Mouse (Mus musculus): ENCODE measurements around the gene Il5. TPM values are rescaled to one million over a fixed set of nuclear protein-coding genes. Genes with fewer than 3 reads are reported as not detected.
"Not testable (repeated sequence)": the region's sequence is repeated elsewhere in the genome, so short reads cannot be mapped to it uniquely, and the experiment has no call there.

Il5 gene
- polyA plus RNA-seq, 1 experiment from 2014 or later: not detected

GRCm38 (mm10) chr11:53757612-53758011, 37.0 kb downstream of the Il5 start:
- Histone ChIP-seq H3K27me3 (ENCODE audit: insufficient read depth, low read length) (no peaks in the 10 kb centered on the region), H3K9ac (replicated peaks; ENCODE audit: low read length) (no peak overlapping the region), H3K36me3 (ENCODE audit: insufficient read depth, low read length) (no peaks in the 10 kb centered on the region), H3K4me1 (ENCODE audit: insufficient read depth, low read length) (peaks cover 38% of the 10 kb centered on the region), H3K9me3 (ENCODE audit: low read length) (no peaks in the 10 kb centered on the region; the same call in 1 of the 2 replicates), H3K4me3 (ENCODE audit: low read length) (no peak overlapping the region), H3K27ac (ENCODE audit: low read length) (no peak overlapping the region), H3K4me2 (replicated peaks; ENCODE audit: low read depth, low read length) (no peak overlapping the region)
- WGBS: 89% methylated on average over 4 of the region's 4 CpGs
- no peak for ATAC-seq (ENCODE audit: low FRiP score, low TSS enrichment)

GRCm38 (mm10) chr11:53758033-53758432, 37.4 kb downstream of the Il5 start:
- not testable (repeated sequence) for H3K9me3 ChIP-seq (ENCODE audit: low read length); ATAC-seq (ENCODE audit: low FRiP score, low TSS enrichment); H3K36me3 ChIP-seq (ENCODE audit: insufficient read depth, low read length); H3K27me3 ChIP-seq (ENCODE audit: insufficient read depth, low read length); H3K9ac ChIP-seq (replicated peaks; ENCODE audit: low read length); H3K4me3 ChIP-seq (ENCODE audit: low read length); H3K27ac ChIP-seq (ENCODE audit: low read length); H3K4me2 ChIP-seq (replicated peaks; ENCODE audit: low read depth, low read length)
- WGBS: 70% methylated on average over 8 of the region's 9 CpGs
- peaks cover 43% of the 10 kb centered on the region for H3K4me1 ChIP-seq (ENCODE audit: insufficient read depth, low read length)

- Histone ChIP-seq H3K4me1 (ENCODE audit: insufficient read depth, low read length) (peaks cover 51% of the 10 kb centered on the region), H3K9ac (replicated peaks; ENCODE audit: low read length) (no peak overlapping the region; the same call in 1 of the 2 replicates), H3K4me3 (ENCODE audit: low read length) (no peak overlapping the region), H3K27ac (ENCODE audit: low read length) (peak overlapping the region; percentile 52), H3K27me3 (ENCODE audit: insufficient read depth, low read length) (no peaks in the 10 kb centered on the region), H3K4me2 (replicated peaks; ENCODE audit: low read depth, low read length) (no peak overlapping the region), H3K9me3 (ENCODE audit: low read length) (no peaks in the 10 kb centered on the region), H3K36me3 (ENCODE audit: insufficient read depth, low read length) (no peaks in the 10 kb centered on the region)
- ATAC-seq (ENCODE audit: low FRiP score, low TSS enrichment): 0 out of 2 replicates have a peak, but pooled peaks have one; percentile 14
- 37% methylated on average over 6 of the region's 6 CpGs for WGBS
Measured at GRCm38 (mm10) chr11:53758791-53759351, 38.3 kb downstream of the Il5 start.

DNA sequence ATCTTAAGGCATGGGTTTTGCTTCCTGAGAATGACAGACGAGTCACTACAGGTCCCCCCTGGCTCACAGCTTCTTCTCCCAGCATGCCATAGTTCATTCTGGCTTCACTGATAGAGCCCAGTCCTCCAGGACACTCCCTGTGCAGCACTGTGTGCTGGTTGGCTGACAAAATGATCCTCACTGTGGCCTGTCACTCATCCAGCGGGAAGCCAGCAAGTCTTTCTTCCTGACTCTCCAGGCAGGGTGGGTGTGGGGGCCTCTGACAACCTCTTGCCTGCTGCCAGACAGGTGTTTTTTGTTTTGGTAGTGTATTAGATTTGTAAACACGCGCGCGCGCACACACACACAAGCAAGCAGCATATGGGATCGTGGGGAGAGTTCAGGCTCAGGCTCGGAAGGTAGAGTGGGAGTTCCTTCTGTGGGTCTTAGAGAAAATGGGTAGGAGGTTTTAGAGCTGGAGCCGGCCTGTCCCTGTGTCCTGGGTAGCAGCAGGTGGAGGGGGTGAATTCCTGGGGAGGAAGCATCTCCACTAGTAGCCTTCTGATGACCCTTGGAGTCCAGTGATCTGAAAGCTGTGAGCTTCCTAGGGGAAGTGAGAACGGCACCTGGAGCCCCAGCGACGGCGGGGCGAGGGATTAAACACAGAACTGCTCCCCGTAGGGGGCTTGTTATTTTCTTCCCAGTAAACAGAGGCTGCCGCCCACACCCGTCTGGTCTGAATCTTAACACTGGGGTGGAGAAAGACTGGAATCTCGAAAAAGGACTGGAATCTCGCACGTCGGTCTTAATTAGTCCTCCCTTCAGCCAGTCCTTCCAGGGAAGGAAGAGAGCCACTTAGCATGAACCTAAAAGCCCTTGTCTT, 39.2 kb downstream of the Il5 start:
- H3K4me1 ChIP-seq (ENCODE audit: insufficient read depth, low read length): peaks cover 56% of the 10 kb centered on the region
- no peaks in the 10 kb centered on the region for H3K36me3 ChIP-seq (ENCODE audit: insufficient read depth, low read length)
- peak overlapping the region; percentile 52 for H3K27ac ChIP-seq (ENCODE audit: low read length)
- 21% methylated on average over 22 of the region's 22 CpGs for WGBS
- H3K9me3 ChIP-seq (ENCODE audit: low read length): no peaks in the 10 kb centered on the region
- H3K4me2 ChIP-seq (replicated peaks; ENCODE audit: low read depth, low read length): 0 out of 2 replicates have a peak overlapping the region, but pooled peaks have one; percentile 1
- no peak overlapping the region for H3K9ac ChIP-seq (replicated peaks; ENCODE audit: low read length)
- ATAC-seq (ENCODE audit: low FRiP score, low TSS enrichment): no peak
- H3K27me3 ChIP-seq (ENCODE audit: insufficient read depth, low read length): no peaks in the 10 kb centered on the region
- no peak overlapping the region for H3K4me3 ChIP-seq (ENCODE audit: low read length)

GRCm38 (mm10) chr11:53761284-53761683, 40.7 kb downstream of the Il5 start:
- H3K4me1 ChIP-seq (ENCODE audit: insufficient read depth, low read length): peaks cover 56% of the 10 kb centered on the region
- no peaks in the 10 kb centered on the region for H3K36me3 ChIP-seq (ENCODE audit: insufficient read depth, low read length)
- no peak overlapping the region for H3K4me3 ChIP-seq (ENCODE audit: low read length)
- H3K27me3 ChIP-seq (ENCODE audit: insufficient read depth, low read length): no peaks in the 10 kb centered on the region
- no peak overlapping the region for H3K4me2 ChIP-seq (replicated peaks; ENCODE audit: low read depth, low read length)
- no peak overlapping the region for H3K9ac ChIP-seq (replicated peaks; ENCODE audit: low read length)
- H3K27ac ChIP-seq (ENCODE audit: low read length): peak overlapping the region; percentile 90
- H3K9me3 ChIP-seq (ENCODE audit: low read length): no peaks in the 10 kb centered on the region
- 65% methylated on average over 5 of the region's 5 CpGs for WGBS
- no peak for ATAC-seq (ENCODE audit: low FRiP score, low TSS enrichment)

GRCm38 (mm10) chr11:53761822-53762221, 41.2 kb downstream of the Il5 start:
- H3K4me2 ChIP-seq (replicated peaks; ENCODE audit: low read depth, low read length): no peak overlapping the region

DNA sequence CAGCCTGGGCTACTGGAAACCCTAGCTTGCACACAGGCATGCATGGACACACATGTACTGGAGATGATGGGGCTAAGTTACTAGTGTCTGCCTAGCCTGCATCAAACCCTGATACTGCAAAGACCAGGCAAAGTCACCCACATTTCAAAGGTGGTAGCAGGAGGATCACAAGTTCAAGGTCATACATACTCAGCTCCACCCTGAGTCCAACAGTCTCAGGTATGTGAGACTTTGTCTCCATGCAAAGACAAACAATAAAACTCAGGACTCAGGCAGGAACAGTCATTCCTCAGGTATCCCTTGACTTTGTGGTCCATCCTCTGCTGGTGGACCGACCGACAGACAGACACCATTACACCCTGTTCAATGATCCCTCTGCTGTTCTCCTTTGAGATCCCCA, 41.8 kb downstream of the Il5 start:
- Histone ChIP-seq H3K9ac (replicated peaks; ENCODE audit: low read length) (peak overlapping the region; percentile 58), H3K9me3 (ENCODE audit: low read length) (no peaks in the 10 kb centered on the region), H3K4me3 (ENCODE audit: low read length) (peak overlapping the region; percentile 44), H3K36me3 (ENCODE audit: insufficient read depth, low read length) (no peaks in the 10 kb centered on the region), H3K27ac (ENCODE audit: low read length) (peak overlapping the region; percentile 90), H3K27me3 (ENCODE audit: insufficient read depth, low read length) (no peaks in the 10 kb centered on the region), H3K4me1 (ENCODE audit: insufficient read depth, low read length) (peaks cover 56% of the 10 kb centered on the region), H3K4me2 (replicated peaks; ENCODE audit: low read depth, low read length) (peak overlapping the region; percentile 76)
- ATAC-seq (ENCODE audit: low FRiP score, low TSS enrichment): no peak
- 59% methylated on average over 2 of the region's 2 CpGs for WGBS

More at GRCm38 (mm10) chr11:53761822-53762221, 41.2 kb downstream of the Il5 start:
- Histone ChIP-seq H3K4me1 (ENCODE audit: insufficient read depth, low read length) (peaks cover 56% of the 10 kb centered on the region), H3K4me3 (ENCODE audit: low read length) (no peak overlapping the region), H3K27ac (ENCODE audit: low read length) (peak overlapping the region; percentile 90), H3K27me3 (ENCODE audit: insufficient read depth, low read length) (no peaks in the 10 kb centered on the region), H3K9me3 (ENCODE audit: low read length) (no peaks in the 10 kb centered on the region), H3K36me3 (ENCODE audit: insufficient read depth, low read length) (no peaks in the 10 kb centered on the region), H3K9ac (replicated peaks; ENCODE audit: low read length) (no peak overlapping the region)
- peak; percentile 35 for ATAC-seq (ENCODE audit: low FRiP score, low TSS enrichment)
- WGBS: 46% methylated on average over 2 of the region's 2 CpGs

- no peaks in the 10 kb centered on the region for H3K9me3 ChIP-seq (ENCODE audit: low read length)
- WGBS: 1% methylated on average over 23 of the region's 23 CpGs
- ATAC-seq (ENCODE audit: low FRiP score, low TSS enrichment): peak; percentile 5
- H3K27me3 ChIP-seq (ENCODE audit: insufficient read depth, low read length): no peaks in the 10 kb centered on the region
- H3K4me2 ChIP-seq (replicated peaks; ENCODE audit: low read depth, low read length): peak overlapping the region; percentile 76
- peak overlapping the region; percentile 44 for H3K4me3 ChIP-seq (ENCODE audit: low read length)
- H3K9ac ChIP-seq (replicated peaks; ENCODE audit: low read length): peak overlapping the region; percentile 58
- H3K36me3 ChIP-seq (ENCODE audit: insufficient read depth, low read length): no peaks in the 10 kb centered on the region
- peak overlapping the region; percentile 90 for H3K27ac ChIP-seq (ENCODE audit: low read length)
- H3K4me1 ChIP-seq (ENCODE audit: insufficient read depth, low read length): peaks cover 56% of the 10 kb centered on the region
Measured at GRCm38 (mm10) chr11:53762827-53763495, 42.4 kb downstream of the Il5 start.

GRCm38 (mm10) chr11:53763496-53764140, 43.0 kb downstream of the Il5 start:
- peaks cover 53% of the 10 kb centered on the region for H3K4me1 ChIP-seq (ENCODE audit: insufficient read depth, low read length)
- H3K36me3 ChIP-seq (ENCODE audit: insufficient read depth, low read length): no peaks in the 10 kb centered on the region
- peak overlapping the region; percentile 76 for H3K4me2 ChIP-seq (replicated peaks; ENCODE audit: low read depth, low read length)
- under 1% methylated on average over 33 of the region's 33 CpGs for WGBS
- H3K27ac ChIP-seq (ENCODE audit: low read length): peak overlapping the region; percentile 90
- ATAC-seq (ENCODE audit: low FRiP score, low TSS enrichment): peak; percentile 78
- H3K9me3 ChIP-seq (ENCODE audit: low read length): no peaks in the 10 kb centered on the region
- H3K4me3 ChIP-seq (ENCODE audit: low read length): peak overlapping the region; percentile 44
- H3K27me3 ChIP-seq (ENCODE audit: insufficient read depth, low read length): no peaks in the 10 kb centered on the region
- peak overlapping the region; percentile 58 for H3K9ac ChIP-seq (replicated peaks; ENCODE audit: low read length)
